Mouse (Mus musculus) 3T3-L1 (cell line): ENCODE results near the gene Rexo2.
A peak's percentile ranks its signal among the peaks of the same experiment; 100 is the strongest.
"Not testable (repeated sequence)": the region's sequence is repeated elsewhere in the genome, so short reads cannot be mapped to it uniquely, and the experiment has no call there.

ENCODE experiments used
- DNase-seq: peaks from one replicate; pipeline ENCODE4 v3.0.0-alpha.2; 2015; ENCODE audit warnings: low read depth, low spot score

Rexo2 gene

GRCm38 (mm10) chr9:48480411-48481213 lies at the start of gene Rexo2:
TSS of gene Rexo2 (minus strand) at chr9:48480623.
- DNase-seq, result peak; percentile 95

- DNase-seq, result no peak
Observed at GRCm38 (mm10) chr9:48526520-48526919, 46.1 kb upstream of the Rexo2 start.

- DNase-seq, result no peak
Observed at GRCm38 (mm10) chr9:48525566-48525965, 45.1 kb upstream of the Rexo2 start.

GRCm38 (mm10) chr9:48520405-48520804 lies 40.0 kb upstream of the Rexo2 start:
- DNase-seq, result not testable (repeated sequence)

- no peak for DNase-seq
Observed at GRCm38 (mm10) chr9:48517372-48518130, 37.1 kb upstream of the Rexo2 start.

GRCm38 (mm10) chr9:48516615-48517371 lies 36.4 kb upstream of the Rexo2 start:
- no peak for DNase-seq

GRCm38 (mm10) chr9:48515332-48515731 lies 34.9 kb upstream of the Rexo2 start:
- peak; percentile 14 for DNase-seq

- no peak for DNase-seq
Observed at GRCm38 (mm10) chr9:48510134-48510533, 29.7 kb upstream of the Rexo2 start.

GRCm38 (mm10) chr9:48504741-48505365 lies 24.4 kb upstream of the Rexo2 start:
- DNase-seq, result no peak

GRCm38 (mm10) chr9:48503001-48503400 lies 22.6 kb upstream of the Rexo2 start:
- peak; percentile 75 for DNase-seq

- no peak for DNase-seq
Observed at GRCm38 (mm10) chr9:48501192-48501591, 20.8 kb upstream of the Rexo2 start.

GRCm38 (mm10) chr9:48495548-48495932 lies 15.1 kb upstream of the Rexo2 start:
- DNase-seq, result peak; percentile 41

- peak; percentile 90 for DNase-seq
Observed at GRCm38 (mm10) chr9:48494817-48495547, 14.6 kb upstream of the Rexo2 start, which contains the start of the genes Rbm7 and Gm5617. TSS of gene Rbm7 (minus strand) at chr9:48495299. TSS of gene Gm5617 (plus strand) at chr9:48495442.

- DNase-seq, result peak; percentile 61
Observed at GRCm38 (mm10) chr9:48481214-48482134, 1.1 kb upstream of the Rexo2 start.

- DNase-seq, result peak; percentile 49
Observed at GRCm38 (mm10) chr9:48479838-48480410, 499 bp downstream of the Rexo2 start.

GRCm38 (mm10) chr9:48478808-48479207 lies 1.6 kb downstream of the Rexo2 start:
- DNase-seq, result no peak

GRCm38 (mm10) chr9:48476236-48477165 lies 3.9 kb downstream of the Rexo2 start:
- DNase-seq, result no peak

- no peak for DNase-seq
Observed at GRCm38 (mm10) chr9:48474367-48474766, 6.1 kb downstream of the Rexo2 start.
